Mouse (Mus musculus): ENCODE measurements around the gene Adk. TPM values are rescaled to one million over a fixed set of nuclear protein-coding genes. Genes with fewer than 3 reads are reported as not detected.

Adk gene
- total and polyA plus RNA-seq, 3 experiments: 69.0 to 479 (median 102) TPM

- no peak for DNase-seq (ENCODE audit: low read depth, low spot score)
- Histone ChIP-seq H3K9ac (ENCODE audit: control insufficient read depth, low read depth, low read length, poor library complexity, severe bottlenecking) (no peak overlapping the region), H3K4me1 (ENCODE audit: control insufficient read depth in 1 of 2, insufficient read depth in 2 of 2, low read length in 2 of 2) (0 out of 4 replicates have a peak, but pooled peaks cover 0 to under 1% of the 10 kb centered on the region in 2 experiments), H3K79me2 (ENCODE audit: control insufficient read depth, insufficient read depth, low read length, poor library complexity) (no peaks in the 10 kb centered on the region), H3K9me3 (replicated peaks; ENCODE audit: insufficient read depth, low read length) (no peaks in the 10 kb centered on the region), H3K27ac (ENCODE audit: control insufficient read depth, low read depth, low read length) (no peak overlapping the region), H3K27me3 (ENCODE audit: control insufficient read depth in 1 of 2, insufficient read depth in 2 of 2, low read length in 2 of 2) (no peaks in the 10 kb centered on the region), H3K36me3 (ENCODE audit: control insufficient read depth in 1 of 2, insufficient read depth in 2 of 2, low read length in 2 of 2) (peaks cover 0 to 2% of the 10 kb centered on the region in 2 experiments; a peak in 1 of 4 replicates), H3K4me3 (ENCODE audit: control insufficient read depth in 1 of 2, insufficient read depth in 1 of 2, low read depth in 2 of 2, low read length in 2 of 2) (no peak overlapping the region)
- TF ChIP-seq MEF2A (IDR thresholded peaks at IDR 0.05; ENCODE audit: extremely low read depth, insufficient replicate concordance, low read depth, low read length, poor library complexity, severe bottlenecking): no peak
- no peak for TF ChIP-seq BHLHE40 (IDR thresholded peaks at IDR 0.05; ENCODE audit: borderline replicate concordance, low read depth, low read length)
- TF ChIP-seq EP300 (IDR thresholded peaks at IDR 0.05; ENCODE audit: low read depth in 1 of 2, low read length in 2 of 2): no peak
- no peak for TF ChIP-seq USF2 (IDR thresholded peaks at IDR 0.05; ENCODE audit: borderline replicate concordance in 1 of 2, insufficient read depth in 1 of 2, low read depth in 1 of 2, low read length in 2 of 2)
- TF ChIP-seq ZMIZ1 (IDR thresholded peaks at IDR 0.05; ENCODE audit: low read depth, low read length): no peak
- no peak for TF ChIP-seq ETS1 (IDR thresholded peaks at IDR 0.05; ENCODE audit: low read depth, low read length)
- TF ChIP-seq SIN3A (IDR thresholded peaks at IDR 0.05; ENCODE audit: low read length): no peak
- no peak for TF ChIP-seq ZC3H11A (IDR thresholded peaks at IDR 0.05; ENCODE audit: low read depth, low read length)
- TF ChIP-seq MAX (IDR thresholded peaks at IDR 0.05; ENCODE audit: low read length): no peak
- TF ChIP-seq E2F4 (IDR thresholded peaks at IDR 0.05; ENCODE audit: borderline replicate concordance, low read depth, low read length): no peak
- TF ChIP-seq KAT2A (conservative IDR thresholded peaks at IDR 0.05; ENCODE audit: low read depth, low read length): no peak
- TF ChIP-seq TCF12 (IDR thresholded peaks at IDR 0.05; ENCODE audit: low read depth, low read length): no peak
- no peak for TF ChIP-seq TBP (IDR thresholded peaks at IDR 0.05; ENCODE audit: low read depth, low read length)
- no peak for TF ChIP-seq UBTF (IDR thresholded peaks at IDR 0.05; ENCODE audit: borderline replicate concordance, insufficient read depth, low read depth, low read length)
- TF ChIP-seq MAFK (IDR thresholded peaks at IDR 0.05; ENCODE audit: borderline replicate concordance, low read depth, low read length): no peak
- no peak for TF ChIP-seq RAD21 (IDR thresholded peaks at IDR 0.05; ENCODE audit: low read depth, low read length)
- no peak for TF ChIP-seq CTCF (IDR thresholded peaks at IDR 0.05 in 2 of 3, conservative IDR thresholded peaks at IDR 0.05 in 1 of 3; ENCODE audit: control insufficient read depth in 1 of 3, insufficient read depth in 1 of 3, low read depth in 2 of 3, low read length in 3 of 3, poor library complexity in 1 of 3, severe bottlenecking in 1 of 3)
- TF ChIP-seq HCFC1 (IDR thresholded peaks at IDR 0.05; ENCODE audit: low read depth, low read length): no peak
- TF ChIP-seq GABPA (IDR thresholded peaks at IDR 0.05; ENCODE audit: low read depth, low read length): no peak
Observed at GRCm38 (mm10) chr14:21281506-21281905, 229.1 kb downstream of the Adk start.

DNA sequence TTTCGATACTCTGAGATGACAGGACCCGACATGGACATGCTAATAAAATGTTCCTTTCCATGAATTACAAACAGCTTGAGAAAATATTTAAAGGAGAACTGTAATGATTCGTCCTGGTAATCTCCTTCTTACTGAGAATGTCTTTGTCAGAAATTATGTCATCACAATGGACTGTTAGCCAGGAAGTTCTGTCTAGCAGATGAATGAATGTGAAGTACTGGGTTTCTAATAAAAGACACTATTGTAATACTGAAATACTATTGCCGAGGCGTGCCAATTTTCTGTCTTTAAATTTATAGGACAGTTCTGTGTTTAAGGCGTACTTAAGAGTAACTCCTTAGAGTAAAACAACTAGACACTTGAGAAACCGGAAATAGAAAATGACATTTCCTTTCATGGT is 231.7 kb downstream of the Adk start:
- H3K36me3 ChIP-seq (ENCODE audit: control insufficient read depth in 1 of 2, insufficient read depth in 2 of 2, low read length in 2 of 2): no peaks in the 10 kb centered on the region; a peak in 1 of 4 replicates
- no peak overlapping the region for H3K27ac ChIP-seq (ENCODE audit: control insufficient read depth, low read depth, low read length)

More for the DNA sequence above, 231.7 kb downstream of the Adk start:
- Histone ChIP-seq H3K9me3 (replicated peaks; ENCODE audit: insufficient read depth, low read length) (no peaks in the 10 kb centered on the region), H3K79me2 (ENCODE audit: control insufficient read depth, insufficient read depth, low read length, poor library complexity) (no peaks in the 10 kb centered on the region), H3K4me3 (ENCODE audit: control insufficient read depth in 1 of 2, insufficient read depth in 1 of 2, low read depth in 2 of 2, low read length in 2 of 2) (no peak overlapping the region), H3K4me1 (ENCODE audit: control insufficient read depth in 1 of 2, insufficient read depth in 2 of 2, low read length in 2 of 2) (no peaks in the 10 kb centered on the region), H3K27me3 (ENCODE audit: control insufficient read depth in 1 of 2, insufficient read depth in 2 of 2, low read length in 2 of 2) (no peaks in the 10 kb centered on the region), H3K9ac (ENCODE audit: control insufficient read depth, low read depth, low read length, poor library complexity, severe bottlenecking) (no peak overlapping the region)
- TF ChIP-seq JUND (IDR thresholded peaks at IDR 0.05; ENCODE audit: low read depth, low read length): no peak
- no peak for TF ChIP-seq MXI1 (IDR thresholded peaks at IDR 0.05; ENCODE audit: low read depth, low read length)
- no peak for TF ChIP-seq ELF1 (IDR thresholded peaks at IDR 0.05; ENCODE audit: low read depth, low read length)
- TF ChIP-seq CHD1 (IDR thresholded peaks at IDR 0.05; ENCODE audit: low read depth, low read length): no peak
- no peak for TF ChIP-seq BHLHE40 (IDR thresholded peaks at IDR 0.05; ENCODE audit: borderline replicate concordance, low read depth, low read length)
- TF ChIP-seq NRF1 (IDR thresholded peaks at IDR 0.05; ENCODE audit: insufficient read depth, low read depth, low read length, poor library complexity, severe bottlenecking): no peak
- DNase-seq (ENCODE audit: low read depth, low spot score): no peak
